Mouse (Mus musculus): ENCODE results near the gene Cdyl2.
A peak's percentile ranks its signal among the peaks of the same experiment; 100 is the strongest.

Cdyl2 gene

DNA sequence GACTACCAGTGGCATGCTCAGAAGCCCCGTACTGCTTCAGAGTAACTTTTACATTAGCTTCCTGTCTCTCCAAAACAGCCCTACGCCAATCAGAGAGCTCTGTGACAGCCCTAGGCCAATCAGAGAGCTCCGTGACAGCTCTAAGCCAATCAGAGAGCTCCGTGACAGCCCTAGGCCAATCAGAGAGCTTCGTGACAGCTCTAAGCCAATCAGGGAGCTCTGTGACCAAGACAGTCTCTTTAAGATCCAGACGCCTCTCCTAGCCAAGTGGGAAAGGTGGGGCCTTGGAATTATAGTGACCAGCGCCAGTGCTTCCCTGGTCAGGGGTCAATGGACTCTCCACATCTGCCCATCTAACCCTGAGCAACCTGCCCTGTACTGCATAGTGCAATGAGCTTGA, 62.2 kb downstream of the Cdyl2 start:
- no peak for DNase-seq

- no peak for DNase-seq
These were observed 63.8 kb downstream of the Cdyl2 start for GRCm38 (mm10) chr8:116668977-116669376.

GRCm38 (mm10) chr8:116666781-116667325, 65.9 kb downstream of the Cdyl2 start:
- no peak for DNase-seq

GRCm38 (mm10) chr8:116661521-116661920, 71.3 kb downstream of the Cdyl2 start:
- no peak for DNase-seq

DNA sequence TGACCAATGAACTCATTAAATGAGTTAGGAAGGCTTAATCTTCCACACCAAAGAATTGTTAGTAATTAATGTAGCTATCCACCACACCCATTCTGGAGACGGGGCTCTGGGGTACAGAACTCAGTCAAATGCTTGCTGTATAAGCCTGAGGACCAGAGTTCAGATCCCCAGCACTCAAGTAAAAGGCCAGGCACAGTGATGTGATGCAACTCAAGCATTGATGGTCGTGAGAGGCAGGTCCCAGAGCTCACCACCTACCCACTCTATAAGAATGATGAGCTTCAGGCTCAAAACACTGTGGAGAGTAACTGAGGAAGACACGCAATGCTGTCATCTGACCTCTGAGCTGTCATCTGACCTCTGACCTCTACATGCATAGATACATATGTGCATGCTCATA, 76.0 kb downstream of the Cdyl2 start:
- peak in 1 of 2 experiments; percentile 4 for DNase-seq

- DNase-seq, result peak; percentile 41 to 62
These were observed 77.9 kb downstream of the Cdyl2 start for GRCm38 (mm10) chr8:116654881-116655280.

- peak; percentile 68 to 89 for DNase-seq
These were observed 79.8 kb downstream of the Cdyl2 start for GRCm38 (mm10) chr8:116652949-116653348.

DNA sequence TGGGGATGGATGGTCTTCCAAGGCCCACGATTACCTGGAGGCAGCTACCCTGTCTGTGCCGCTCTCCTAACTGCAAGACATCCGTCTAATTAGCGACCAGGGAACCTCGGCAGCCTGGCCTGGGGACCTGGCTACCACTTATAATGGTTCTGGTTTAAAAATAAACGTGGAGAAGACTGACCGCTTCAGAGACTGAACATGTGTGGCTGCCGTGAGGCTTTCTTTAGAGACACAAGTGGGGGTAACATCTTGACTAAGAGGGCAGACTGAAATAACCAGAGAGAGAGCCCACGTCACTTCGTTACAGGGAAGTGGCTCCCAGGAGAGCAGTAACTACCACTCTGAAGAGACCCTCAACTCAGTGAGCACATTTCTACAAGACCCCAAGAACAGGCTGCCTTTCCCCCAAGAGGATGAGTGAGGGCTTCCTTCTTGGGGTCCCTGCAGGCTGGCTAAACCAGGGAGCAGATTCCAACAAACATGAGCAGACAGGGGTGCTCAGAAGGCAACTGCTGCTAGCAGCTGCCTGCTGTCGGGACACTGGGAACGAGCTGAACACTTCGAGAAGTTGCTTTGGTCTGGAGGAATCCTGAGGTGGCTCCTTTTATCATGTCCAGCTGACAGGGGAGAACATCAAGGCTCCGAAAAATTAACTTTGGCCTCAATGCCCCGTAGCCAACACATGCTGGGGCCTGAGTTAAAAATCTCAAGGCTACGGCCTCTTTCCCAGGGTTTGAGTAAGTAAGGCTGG, 82.6 kb downstream of the Cdyl2 start:
- DNase-seq, result peak in 1 of 2 experiments; percentile 17

- peak in 1 of 2 experiments; percentile 14 for DNase-seq
These were observed 87.4 kb downstream of the Cdyl2 start for GRCm38 (mm10) chr8:116645376-116645775.

- peak in 1 of 2 experiments; percentile 17 for DNase-seq
These were observed 91.9 kb downstream of the Cdyl2 start for GRCm38 (mm10) chr8:116640925-116641324.

- peak in 1 of 2 experiments; percentile 17 for DNase-seq
These were observed 94.8 kb downstream of the Cdyl2 start for GRCm38 (mm10) chr8:116637998-116638397.

- DNase-seq, result peak in 1 of 2 experiments; percentile 34
These were observed 95.6 kb downstream of the Cdyl2 start for GRCm38 (mm10) chr8:116637193-116637592.

GRCm38 (mm10) chr8:116636396-116636795, 96.4 kb downstream of the Cdyl2 start:
- DNase-seq, result peak in 1 of 2 experiments; percentile 9

DNA sequence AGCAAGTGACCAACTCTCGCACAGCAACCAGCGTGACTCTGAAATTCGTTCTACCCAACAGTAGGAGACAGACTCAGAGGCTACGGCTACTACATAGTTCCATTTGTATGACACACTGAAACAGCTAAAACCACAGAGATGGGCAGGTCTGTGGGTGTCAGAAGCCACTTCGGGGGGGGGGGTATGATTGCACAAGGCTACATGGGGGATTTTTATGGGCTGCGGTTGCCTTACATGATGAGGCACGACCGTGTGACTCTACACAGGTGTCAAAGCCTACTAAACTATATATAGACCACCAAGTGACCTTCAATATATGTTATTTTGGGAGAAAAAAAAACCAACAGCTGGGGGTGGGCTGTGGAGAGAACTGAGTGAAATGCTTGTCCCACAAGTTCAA, 96.8 kb downstream of the Cdyl2 start:
- DNase-seq, result no peak

GRCm38 (mm10) chr8:116635261-116635660, 97.5 kb downstream of the Cdyl2 start:
- DNase-seq, result no peak

GRCm38 (mm10) chr8:116634436-116634835, 98.4 kb downstream of the Cdyl2 start:
- no peak for DNase-seq

- no peak for DNase-seq
These were observed 99.2 kb downstream of the Cdyl2 start for GRCm38 (mm10) chr8:116633470-116634150.

- DNase-seq, result no peak
These were observed 102.7 kb downstream of the Cdyl2 start for GRCm38 (mm10) chr8:116630066-116630465.

- DNase-seq, result peak in 1 of 2 experiments; percentile 5
These were observed 103.8 kb downstream of the Cdyl2 start for GRCm38 (mm10) chr8:116628975-116629374.

- no peak for DNase-seq
These were observed 104.8 kb downstream of the Cdyl2 start for GRCm38 (mm10) chr8:116627854-116628479.

DNA sequence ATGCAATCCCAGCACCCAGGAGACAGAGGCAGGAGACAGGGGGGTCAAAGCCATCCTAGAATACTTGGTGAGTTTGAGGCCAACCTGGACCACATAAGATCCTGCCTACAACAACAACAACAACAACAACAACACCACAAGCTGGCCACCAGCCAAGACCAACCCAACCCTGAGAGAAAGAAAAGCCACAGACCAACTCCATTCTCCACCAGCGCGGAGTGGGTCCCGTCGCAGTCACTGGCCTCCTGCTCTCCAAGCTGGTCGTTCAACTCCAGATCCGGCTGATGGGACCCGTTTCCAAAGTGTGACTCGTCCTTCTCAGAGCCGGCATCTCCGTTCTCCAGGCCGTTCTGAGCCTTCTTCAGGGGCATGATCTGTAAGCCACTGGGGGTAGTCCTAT, 109.2 kb downstream of the Cdyl2 start:
- DNase-seq, result no peak

DNA sequence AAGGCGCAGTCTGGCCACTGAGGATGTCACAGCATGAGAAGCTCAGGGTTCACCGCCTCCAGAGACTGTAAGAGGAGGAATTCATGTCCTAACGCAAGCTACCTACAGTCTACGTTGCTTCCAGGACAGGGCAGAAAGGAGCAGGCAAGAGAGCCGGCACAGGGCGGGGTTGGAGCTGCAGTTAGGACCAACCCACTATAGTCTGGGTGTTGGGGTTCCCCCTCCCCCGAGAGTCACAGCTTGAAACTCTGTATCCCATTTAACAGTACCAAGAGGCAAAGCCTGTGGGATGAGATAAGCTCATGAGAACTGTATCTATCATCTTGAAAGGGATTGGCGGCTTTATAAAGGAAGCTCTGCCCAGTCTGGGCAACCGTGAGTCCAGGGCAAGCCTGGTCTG, 110.5 kb downstream of the Cdyl2 start:
- no peak for DNase-seq
